Mouse (Mus musculus) embryonic facial prominence, embryonic 14.5 days (tissue): ENCODE results near the gene Kri1. TPM values are rescaled to one million over a fixed set of nuclear protein-coding genes. Genes with fewer than 3 reads are reported as not detected.
A peak's percentile ranks its signal among the peaks of the same experiment; 100 is the strongest.
"Not testable (repeated sequence)": the region's sequence is repeated elsewhere in the genome, so short reads cannot be mapped to it uniquely, and the experiment has no call there.

Experiments
- ATAC-seq: fragments of 200-750 bp; cut with Nextera tagmentation; 2 replicates; pipeline ENCODE4 v1.8.0; 2017; ENCODE audit warnings: low read depth, moderate number of reproducible peaks, moderate TSS enrichment
- DNase-seq: peaks from one replicate; pipeline ENCODE4 v3.0.0-alpha.2; 2015; ENCODE audit warnings: low spot score
- H3K27ac ChIP-seq: fragments of 300-500 bp; sonication (generic); replicated peaks from 2 replicates; pipeline ENCODE4 v1.5.1; 2014; ENCODE audit warnings: low read depth, mild to moderate bottlenecking, low read length, moderate library complexity
- H3K27me3 ChIP-seq: fragments of 300-500 bp; sonication (generic); replicated peaks from 2 replicates; pipeline ENCODE4 v1.6.1; 2014; ENCODE audit warnings: low read length; ENCODE audit not compliant: control insufficient read depth, insufficient read depth
- H3K36me3 ChIP-seq: fragments of 300-500 bp; sonication (generic); 2 replicates; pipeline ENCODE4 v1.6.1; 2014; ENCODE audit warnings: low read length, mixed read lengths; ENCODE audit not compliant: control insufficient read depth, insufficient read depth
- H3K4me1 ChIP-seq: fragments of 300-500 bp; sonication (generic); 2 replicates; pipeline ENCODE4 v1.6.1; 2014; ENCODE audit warnings: antibody characterized with exemption, low read length; ENCODE audit not compliant: control insufficient read depth, insufficient read depth
- H3K4me2 ChIP-seq: fragments of 300-500 bp; sonication (generic); 2 replicates; pipeline ENCODE4 v1.6.1; 2014; ENCODE audit warnings: low read depth, mild to moderate bottlenecking, low read length, moderate library complexity, mixed read lengths
- H3K4me3 ChIP-seq: fragments of 300-500 bp; sonication (generic); 2 replicates; pipeline ENCODE4 v1.5.1; 2014; ENCODE audit warnings: low read depth, mild to moderate bottlenecking, low read length
- H3K9ac ChIP-seq: fragments of 300-500 bp; sonication (generic); 2 replicates; pipeline ENCODE4 v1.6.1; 2014; ENCODE audit warnings: low read depth, mild to moderate bottlenecking, low read length, moderate library complexity, mixed read lengths
- H3K9me3 ChIP-seq: fragments of 300-500 bp; sonication (generic); 2 replicates; pipeline ENCODE4 v1.6.1; 2016; ENCODE audit warnings: low read length; ENCODE audit not compliant: control insufficient read depth
- WGBS: fragments of 180-500 bp; shearing (Covaris S2); extraction: QIAGEN DNeasy Blood & Tissue Kit; methylation state at CpG from one replicate; pipeline ENCODE4 v1.1.7; 2014; 5-methylcytosine and 5-hydroxymethylcytosine counted together
- polyA plus RNA-seq: library from polyadenylated mRNA; unstranded; fragments of >200 nt; fragmentation: Nextera tagmentation; extraction: Ambion mirVana; gene quantifications from 2 replicates; pipeline ENCODE4 v1.2.1, GENCODE M21; 2014

Gene Kri1
- polyA plus RNA-seq, 1 experiment from 2014 or later = 14.4 TPM

DNA sequence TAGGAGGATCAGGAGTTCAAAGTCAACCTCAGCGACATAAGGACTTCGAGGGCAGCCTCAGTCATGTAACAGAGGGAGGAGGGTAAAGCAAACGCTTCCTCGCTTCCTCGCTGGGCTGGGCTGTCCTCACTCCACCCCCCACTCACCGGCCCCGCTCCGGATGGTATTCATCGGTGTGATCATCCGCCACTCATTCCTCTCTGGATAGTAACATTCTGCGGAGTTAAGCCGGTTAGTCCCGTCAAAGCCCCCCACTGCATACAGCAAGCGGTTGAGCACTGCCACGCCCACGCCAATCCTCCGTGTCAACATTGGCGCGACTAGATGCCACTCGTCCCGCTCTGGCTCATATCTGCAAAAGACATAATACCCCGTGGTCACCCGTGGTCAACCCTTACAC lies 56.2 kb downstream of the Kri1 start:
- Histone ChIP-seq H3K27ac (no peak overlapping the region), H3K4me1 (peaks cover 5% of the 10 kb centered on the region; the same call in 1 of the 2 replicates), H3K4me3 (no peak overlapping the region), H3K27me3 (no peaks in the 10 kb centered on the region), H3K9me3 (no peaks in the 10 kb centered on the region), H3K9ac (no peak overlapping the region), H3K36me3 (peaks cover 73% of the 10 kb centered on the region), H3K4me2 (no peak overlapping the region)
- no peak for DNase-seq
- no peak for ATAC-seq
- 55% methylated on average over 23 of the region's 23 CpGs for WGBS

DNA sequence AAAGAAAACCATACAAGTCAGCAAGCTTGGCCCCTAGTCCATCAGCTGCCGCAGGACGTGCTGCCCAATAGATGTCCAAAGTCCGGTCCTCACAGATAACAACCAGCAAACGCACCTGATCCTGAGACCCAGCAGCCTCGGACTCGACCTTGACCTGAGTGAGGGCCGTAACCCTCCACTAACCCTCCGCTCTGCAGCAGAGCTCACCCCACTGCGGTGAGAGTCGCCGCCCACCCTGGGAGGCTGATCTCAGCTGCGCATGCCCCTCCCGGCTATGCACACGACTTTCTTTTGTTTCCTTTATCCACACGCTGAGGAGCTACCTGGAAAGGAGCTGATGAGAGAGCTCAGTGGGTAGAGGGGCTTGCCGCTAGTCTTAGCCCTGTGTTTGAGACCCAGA lies 60.4 kb downstream of the Kri1 start:
- Histone ChIP-seq H3K27me3 (no peaks in the 10 kb centered on the region), H3K9ac (peak overlapping the region; percentile 50), H3K27ac (0 out of 2 replicates have a peak overlapping the region, but pooled peaks have one; percentile 74), H3K9me3 (no peaks in the 10 kb centered on the region), H3K36me3 (peaks cover 34% of the 10 kb centered on the region), H3K4me2 (peak overlapping the region; percentile 50), H3K4me1 (peaks cover 8% of the 10 kb centered on the region; the same call in 1 of the 2 replicates), H3K4me3 (peak overlapping the region; percentile 21)
- ATAC-seq = peak; percentile 81
- WGBS = 18% methylated on average over 16 of the region's 16 CpGs
- DNase-seq = peak; percentile 82

DNA sequence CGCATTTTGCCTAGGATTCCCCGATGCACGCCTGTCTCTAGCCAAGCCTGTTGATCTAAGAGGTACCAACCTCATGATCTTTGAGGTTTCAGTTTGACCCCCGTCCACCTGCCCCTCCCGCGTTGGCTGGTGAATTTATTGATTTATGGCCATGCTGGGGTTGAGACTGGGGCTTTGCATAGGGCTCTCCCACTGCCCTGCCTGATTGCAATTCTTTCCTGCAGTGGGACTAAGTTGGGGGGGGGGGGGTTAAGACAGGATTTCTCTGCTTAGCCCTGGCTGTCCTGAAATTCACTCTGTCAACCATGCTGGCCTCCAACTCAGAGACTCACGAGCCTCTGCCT lies 62.4 kb downstream of the Kri1 start:
- no peaks in the 10 kb centered on the region for H3K27me3 ChIP-seq
- H3K9ac ChIP-seq = peak overlapping the region; percentile 34; the same call in 1 of the 2 replicates
- H3K36me3 ChIP-seq = peaks cover 15% of the 10 kb centered on the region
- peak overlapping the region; percentile 21 for H3K4me3 ChIP-seq
- DNase-seq (no peak), ATAC-seq (no peak)
- H3K4me2 ChIP-seq = peak overlapping the region; percentile 44
- WGBS = 8% methylated on average over 7 of the region's 7 CpGs
- no peaks in the 10 kb centered on the region for H3K9me3 ChIP-seq
- H3K27ac ChIP-seq = no peak overlapping the region
- H3K4me1 ChIP-seq = peaks cover 8% of the 10 kb centered on the region; the same call in 1 of the 2 replicates

DNA sequence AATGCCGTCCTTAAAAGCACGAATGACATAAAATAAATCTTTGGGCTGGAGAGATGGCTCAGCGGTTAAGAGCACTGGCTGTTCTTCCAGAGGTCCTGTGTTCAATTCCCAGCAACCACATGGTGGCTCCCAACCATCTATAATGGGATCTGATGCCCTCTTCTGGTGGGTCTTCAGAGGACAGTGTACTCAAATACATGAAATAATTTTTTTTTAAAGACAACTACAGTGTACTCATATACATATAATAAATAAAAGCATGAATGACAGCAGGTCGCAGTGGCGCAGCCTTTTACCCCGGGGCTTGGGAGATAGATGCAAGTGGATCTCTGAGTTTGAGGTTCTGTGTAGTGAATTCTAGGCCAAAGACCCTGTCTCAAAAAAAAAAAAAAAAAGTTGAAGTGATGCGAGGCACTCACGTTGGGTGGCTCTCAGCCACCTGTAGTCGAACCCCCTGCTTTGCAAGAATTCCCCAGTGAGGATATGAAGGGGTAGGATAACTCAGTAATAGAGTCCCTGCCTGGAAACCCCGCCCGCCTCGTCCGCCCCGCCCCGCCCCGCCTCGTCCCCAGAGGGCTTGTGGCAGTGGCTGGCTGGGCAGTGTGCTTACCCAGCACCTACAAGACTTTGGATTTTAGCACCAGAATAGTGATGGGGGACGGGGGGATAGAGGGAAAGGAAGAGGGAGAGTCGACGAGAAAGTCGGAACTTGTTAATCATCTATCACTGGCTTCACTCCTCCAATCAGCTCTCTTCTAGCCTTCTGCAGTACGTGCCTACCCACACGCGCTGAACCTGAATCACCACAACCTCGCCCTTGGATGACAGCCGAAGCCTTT lies 63.0 kb downstream of the Kri1 start:
- Histone ChIP-seq H3K27me3 (no peaks in the 10 kb centered on the region), H3K4me2 (peak overlapping the region; percentile 44), H3K36me3 (peaks cover 10% of the 10 kb centered on the region; the same call in 1 of the 2 replicates), H3K9ac (peak overlapping the region; percentile 34; the same call in 1 of the 2 replicates), H3K4me1 (peaks cover 8% of the 10 kb centered on the region; the same call in 1 of the 2 replicates), H3K9me3 (no peaks in the 10 kb centered on the region), H3K27ac (no peak overlapping the region), H3K4me3 (peak overlapping the region; percentile 21)
- ATAC-seq = peak; percentile 24; the same call in 1 of the 2 replicates
- WGBS = 22% methylated on average over 26 of the region's 26 CpGs
- DNase-seq = peak; percentile 68

DNA sequence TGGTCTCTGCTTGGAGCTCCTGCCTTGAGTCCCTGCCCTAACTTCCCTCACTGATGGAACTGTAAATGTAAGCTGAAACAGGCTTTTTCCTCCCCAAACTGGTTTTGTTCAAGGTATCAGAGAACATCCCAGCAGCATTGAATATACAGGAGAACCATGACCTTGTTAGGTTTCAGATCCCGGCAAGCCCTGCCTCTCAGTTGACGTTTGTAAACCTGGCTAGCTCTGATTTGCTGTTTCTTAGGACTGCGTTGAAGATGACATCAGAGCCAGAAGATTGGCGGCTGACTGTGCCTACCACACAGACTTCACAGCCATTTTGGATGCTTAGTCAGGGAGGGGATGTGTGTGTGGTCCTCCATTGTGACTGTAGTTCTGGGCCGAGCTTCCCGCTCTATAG lies 63.9 kb downstream of the Kri1 start:
- Histone ChIP-seq H3K4me2 (no peak overlapping the region), H3K9ac (no peak overlapping the region), H3K4me3 (no peak overlapping the region), H3K36me3 (0 out of 2 replicates have a peak, but pooled peaks cover 1% of the 10 kb centered on the region), H3K27ac (no peak overlapping the region), H3K9me3 (no peaks in the 10 kb centered on the region), H3K4me1 (peaks cover 8% of the 10 kb centered on the region; the same call in 1 of the 2 replicates), H3K27me3 (no peaks in the 10 kb centered on the region)
- DNase-seq (no peak), ATAC-seq (no peak)
- WGBS = 97% methylated on average over 6 of the region's 6 CpGs

DNA sequence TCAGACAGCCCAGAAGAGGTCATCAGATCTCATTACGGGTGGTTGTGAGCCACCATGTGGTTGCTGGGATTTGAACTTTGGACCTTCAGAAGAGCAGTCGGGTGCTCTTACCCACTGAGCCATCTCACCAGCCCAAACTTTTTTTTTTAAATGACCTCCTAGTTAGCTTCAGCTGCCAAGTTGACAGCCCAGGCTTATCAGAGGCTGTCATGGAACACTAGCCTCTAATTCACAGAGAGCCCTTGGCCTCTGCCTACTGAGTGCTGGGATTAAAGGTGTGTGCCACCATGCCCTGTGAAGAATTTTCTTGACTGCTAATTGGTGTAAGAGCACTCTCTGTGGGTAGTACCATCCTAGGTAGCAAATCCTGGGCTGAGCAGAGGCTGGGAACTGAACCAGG lies 64.3 kb downstream of the Kri1 start:
- 91% methylated on average over 1 of the region's 2 CpGs for WGBS

More for the DNA sequence above, 64.3 kb downstream of the Kri1 start:
- H3K36me3 ChIP-seq, DNase-seq, H3K27ac ChIP-seq, H3K4me1 ChIP-seq, H3K27me3 ChIP-seq, H3K4me2 ChIP-seq, H3K9ac ChIP-seq, H3K9me3 ChIP-seq, H3K4me3 ChIP-seq, ATAC-seq: not testable (repeated sequence)

Other genes starting within 250 kb of the Kri1 start
- gene Zglp1, start 220.9 kb downstream of the Kri1 start, polyA plus RNA-seq = 0.87 and 1.2 TPM in 2 replicates
- gene Gm49373, start 214.9 kb downstream of the Kri1 start, polyA plus RNA-seq = 0.24 TPM in 1 of 2 replicates, not detected in the other
- 60.8 and 62.7 TPM in 2 replicates for gene Fdx1l, start 214.4 kb downstream of the Kri1 start, polyA plus RNA-seq
- gene Gm38431, start 196.0 kb downstream of the Kri1 start, polyA plus RNA-seq = 1.2 and 1.4 TPM in 2 replicates
- gene Raver1, start 196.0 kb downstream of the Kri1 start, polyA plus RNA-seq = 64.2 and 71.4 TPM in 2 replicates
- gene Tyk2, start 156.7 kb downstream of the Kri1 start, polyA plus RNA-seq = 9.8 and 11.6 TPM in 2 replicates
- gene Cdc37, start 138.0 kb downstream of the Kri1 start, polyA plus RNA-seq = 259 and 298 TPM in 2 replicates
- 6.2 and 6.9 TPM in 2 replicates for gene Pde4a, start 122.3 kb downstream of the Kri1 start, polyA plus RNA-seq
- 43.0 and 49.6 TPM in 2 replicates for gene Keap1, start 48.6 kb downstream of the Kri1 start, polyA plus RNA-seq
- 0.96 and 1.3 TPM in 2 replicates for gene S1pr5, start 39.5 kb downstream of the Kri1 start, polyA plus RNA-seq
- gene Atg4d, start 22.7 kb downstream of the Kri1 start, polyA plus RNA-seq = 26.3 and 35.5 TPM in 2 replicates
- 57.2 and 57.7 TPM in 2 replicates for gene Cdkn2d, start 3.4 kb upstream of the Kri1 start, polyA plus RNA-seq
- gene Ap1m2, start 24.4 kb upstream of the Kri1 start, polyA plus RNA-seq = 20.8 and 22.7 TPM in 2 replicates
- gene Slc44a2, start 32.7 kb upstream of the Kri1 start, polyA plus RNA-seq = 111 and 132 TPM in 2 replicates
- 139 and 177 TPM in 2 replicates for gene Ilf3, start 79.9 kb upstream of the Kri1 start, polyA plus RNA-seq
- gene Qtrt1, start 123.9 kb upstream of the Kri1 start, polyA plus RNA-seq = 36.9 and 49.4 TPM in 2 replicates
- 65.8 and 69.3 TPM in 2 replicates for gene Dnm2, start 136.9 kb upstream of the Kri1 start, polyA plus RNA-seq
- 103 and 115 TPM in 2 replicates for gene Tmed1, start 222.3 kb upstream of the Kri1 start, polyA plus RNA-seq
- gene AB124611, start 238.2 kb upstream of the Kri1 start, polyA plus RNA-seq = 2.0 and 2.1 TPM in 2 replicates